Mouse (Mus musculus): ENCODE measurements around the gene Traf7.
A peak's percentile ranks its signal among the peaks of the same experiment; 100 is the strongest.

Gene Traf7

GRCm38 (mm10) chr17:24506332-24507070 is 21.2 kb downstream of the Traf7 start:
- no peak for DNase-seq (ENCODE audit: low spot score)

- DNase-seq (ENCODE audit: low spot score) = no peak
Observed at GRCm38 (mm10) chr17:24505286-24505955, 22.3 kb downstream of the Traf7 start.

GRCm38 (mm10) chr17:24504085-24504484 is 23.7 kb downstream of the Traf7 start:
- no peak for DNase-seq (ENCODE audit: low spot score)

- DNase-seq (ENCODE audit: low spot score) = no peak
Observed at GRCm38 (mm10) chr17:24502208-24502607, 25.5 kb downstream of the Traf7 start.

GRCm38 (mm10) chr17:24496026-24496425 is 31.7 kb downstream of the Traf7 start:
- DNase-seq (ENCODE audit: low spot score) = no peak

- no peak for DNase-seq (ENCODE audit: low spot score)
Observed at GRCm38 (mm10) chr17:24495443-24495842, 32.3 kb downstream of the Traf7 start.

GRCm38 (mm10) chr17:24494627-24495335 is 33.0 kb downstream of the Traf7 start:
- no peak for DNase-seq (ENCODE audit: low spot score)

- DNase-seq (ENCODE audit: low spot score) = no peak
Observed at GRCm38 (mm10) chr17:24490399-24490798, 37.3 kb downstream of the Traf7 start.

GRCm38 (mm10) chr17:24489265-24490030 is 38.3 kb downstream of the Traf7 start:
- no peak for DNase-seq (ENCODE audit: low spot score)

- no peak for DNase-seq (ENCODE audit: low spot score)
Observed at GRCm38 (mm10) chr17:24488662-24489264, 39.0 kb downstream of the Traf7 start.

- DNase-seq (ENCODE audit: low spot score) = no peak
Observed at GRCm38 (mm10) chr17:24488186-24488661, 39.5 kb downstream of the Traf7 start, which contains the start of gene Caskin1. TSS of gene Caskin1 (plus strand) at chr17:24488601.

- DNase-seq (ENCODE audit: low spot score) = no peak
Observed at GRCm38 (mm10) chr17:24485090-24485860, 42.5 kb downstream of the Traf7 start.

- DNase-seq (ENCODE audit: low spot score) = no peak
Observed at GRCm38 (mm10) chr17:24483495-24483894, 44.2 kb downstream of the Traf7 start.

- peak; percentile 38 for DNase-seq (ENCODE audit: low spot score)
Observed at GRCm38 (mm10) chr17:24481027-24481815, 46.5 kb downstream of the Traf7 start.

GRCm38 (mm10) chr17:24480201-24480826 is 47.4 kb downstream of the Traf7 start:
- DNase-seq (ENCODE audit: low spot score) = peak; percentile 50

- DNase-seq (ENCODE audit: low spot score) = no peak
Observed at GRCm38 (mm10) chr17:24479431-24479830, 48.3 kb downstream of the Traf7 start.

- peak; percentile 99 for DNase-seq (ENCODE audit: low spot score)
Observed at GRCm38 (mm10) chr17:24478663-24479380, 48.9 kb downstream of the Traf7 start, which contains the start of gene Mlst8. TSS of gene Mlst8 (minus strand) at chr17:24479078.

- peak; percentile 36 for DNase-seq (ENCODE audit: low spot score)
Observed at GRCm38 (mm10) chr17:24477985-24478600, 49.6 kb downstream of the Traf7 start.

All from adipocyte (in vitro differentiated cells).